Mouse (Mus musculus) forebrain, embryonic 11.5 days (tissue): ENCODE data around the gene Mtx1. TPM values are rescaled to one million over a fixed set of nuclear protein-coding genes. Genes with fewer than 3 reads are reported as not detected.

Source experiments
- ATAC-seq: fragments of 200-750 bp; cut with Nextera tagmentation; replicated peaks from 2 replicates; pipeline ENCODE4 v1.8.0; 2017; ENCODE audit warnings: moderate TSS enrichment; ENCODE audit not compliant: low FRiP score
- DNase-seq: peaks from one replicate; pipeline ENCODE4 v3.0.0-alpha.2; 2017; ENCODE audit warnings: low spot score
- H3K27ac ChIP-seq: fragments of 300-500 bp; sonication (generic); 2 replicates; pipeline ENCODE4 v1.5.1; 2014; ENCODE audit warnings: low read depth, low read length
- H3K27me3 ChIP-seq: fragments of 300-500 bp; sonication (generic); 2 replicates; pipeline ENCODE4 v1.6.1; 2014; ENCODE audit warnings: mild to moderate bottlenecking, low read length, mixed read lengths; ENCODE audit not compliant: control insufficient read depth, insufficient read depth
- H3K36me3 ChIP-seq: fragments of 300-500 bp; sonication (generic); 2 replicates; pipeline ENCODE4 v1.6.1; 2014; ENCODE audit warnings: mild to moderate bottlenecking, low read length, moderate library complexity, mixed read lengths; ENCODE audit not compliant: control insufficient read depth, insufficient read depth
- H3K4me1 ChIP-seq: fragments of 300-500 bp; sonication (generic); replicated peaks from 2 replicates; pipeline ENCODE4 v1.6.1; 2014; ENCODE audit warnings: low read length, mixed read lengths; ENCODE audit not compliant: control insufficient read depth, insufficient read depth
- H3K4me2 ChIP-seq: fragments of 300-500 bp; sonication (generic); 2 replicates; pipeline ENCODE4 v1.6.1; 2014; ENCODE audit warnings: low read depth, mild to moderate bottlenecking, low read length, moderate library complexity, mixed read lengths; ENCODE audit not compliant: severe bottlenecking
- H3K4me3 ChIP-seq: fragments of 300-500 bp; sonication (generic); 2 replicates; pipeline ENCODE4 v1.5.1; 2014; ENCODE audit warnings: low read depth, low read length
- H3K9ac ChIP-seq: fragments of 300-500 bp; sonication (generic); 2 replicates; pipeline ENCODE4 v1.6.1; 2014; ENCODE audit warnings: low read length
- H3K9me3 ChIP-seq: fragments of 300-500 bp; sonication (generic); 2 replicates; pipeline ENCODE4 v1.6.1; 2016; ENCODE audit warnings: low read length, mixed read lengths; ENCODE audit not compliant: control insufficient read depth
- WGBS: fragments of 180-500 bp; shearing (Covaris S2); extraction: QIAGEN DNeasy Blood & Tissue Kit; methylation state at CpG from one replicate; pipeline ENCODE4 v1.1.7; 2014; 5-methylcytosine and 5-hydroxymethylcytosine counted together
- polyA plus RNA-seq: library from polyadenylated mRNA; unstranded; fragments of >200 nt; fragmentation: Nextera tagmentation; extraction: Ambion mirVana; gene quantifications from 2 replicates; pipeline ENCODE4 v1.2.1, GENCODE M21; 2014

The Mtx1 gene
- polyA plus RNA-seq, 1 experiment from 2014 or later = 194 TPM

DNA sequence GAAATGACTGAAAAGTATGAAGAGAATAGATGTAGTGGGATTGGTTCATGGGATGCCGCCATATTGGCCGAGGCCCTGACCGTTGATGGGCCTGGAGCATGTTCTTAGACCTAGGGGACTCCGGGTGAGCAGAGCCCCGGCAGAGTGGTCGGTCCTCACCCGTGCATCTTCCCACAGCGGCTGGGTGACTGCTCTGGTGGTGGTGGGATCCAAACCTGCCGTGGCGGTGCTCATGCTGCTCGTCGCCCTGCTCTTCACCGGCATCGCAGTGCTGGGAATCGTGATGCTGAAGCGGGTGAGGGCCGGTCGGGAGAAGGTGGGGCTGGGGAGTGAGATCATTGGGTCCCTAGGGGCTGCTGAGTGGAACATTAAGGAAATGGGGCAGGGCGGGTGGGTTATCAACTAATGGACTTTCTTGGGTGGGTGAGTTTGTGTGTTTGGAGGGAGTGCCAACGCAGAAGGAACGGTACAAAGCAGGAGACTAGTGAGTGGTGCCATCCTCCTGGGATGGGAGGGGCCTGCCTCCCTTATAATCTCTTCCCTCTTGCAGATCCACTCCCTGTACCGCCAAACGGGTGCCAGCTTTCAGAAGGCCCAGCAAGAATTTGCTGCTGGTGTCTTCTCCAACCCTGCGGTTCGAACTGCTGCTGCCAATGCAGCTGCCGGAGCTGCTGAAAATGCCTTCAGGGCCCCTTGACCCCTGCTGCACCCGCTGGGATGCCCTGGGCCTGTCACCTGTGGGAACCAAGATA is 45.0 kb downstream of the Mtx1 start:
- ATAC-seq (no peak), DNase-seq (peak; percentile 52)
- Histone ChIP-seq H3K27ac (no peak overlapping the region), H3K4me2 (no peak overlapping the region), H3K9me3 (no peaks in the 10 kb centered on the region), H3K4me1 (peaks cover 21% of the 10 kb centered on the region), H3K9ac (no peak overlapping the region), H3K36me3 (peaks cover 9% of the 10 kb centered on the region; the same call in 1 of the 2 replicates), H3K27me3 (no peaks in the 10 kb centered on the region), H3K4me3 (no peak overlapping the region)
- WGBS = 93% methylated on average over 27 of the region's 27 CpGs

- Histone ChIP-seq H3K4me2 (no peak overlapping the region), H3K27me3 (no peaks in the 10 kb centered on the region), H3K9me3 (no peaks in the 10 kb centered on the region), H3K27ac (no peak overlapping the region), H3K36me3 (peaks cover 22% of the 10 kb centered on the region), H3K4me1 (peaks cover 12% of the 10 kb centered on the region), H3K9ac (no peak overlapping the region), H3K4me3 (no peak overlapping the region)
- DNase-seq (no peak), ATAC-seq (no peak)
- WGBS = 89% methylated on average over 11 of the region's 11 CpGs
These were observed 47.8 kb downstream of the Mtx1 start for GRCm38 (mm10) chr3:89179056-89179455.

GRCm38 (mm10) chr3:89178107-89178385 is 48.8 kb downstream of the Mtx1 start:
- H3K36me3 ChIP-seq = peaks cover 31% of the 10 kb centered on the region
- WGBS = 8% methylated on average over 6 of the region's 6 CpGs

GRCm38 (mm10) chr3:89177242-89178106 is 49.4 kb downstream of the Mtx1 start, which contains the start of gene Scamp3:
TSS of gene Scamp3 (plus strand) at chr3:89177473.
- no peaks in the 10 kb centered on the region for H3K27me3 ChIP-seq
- peak within 1 kb of the TSS; percentile 81 for H3K9ac ChIP-seq
- peaks cover 5% of the 10 kb centered on the region; the same call in 1 of the 2 replicates for H3K4me1 ChIP-seq
- peak; percentile 96 for DNase-seq
- peak; percentile 94 for ATAC-seq
- H3K27ac ChIP-seq = peak within 1 kb of the TSS; percentile 54; the same call in 1 of the 2 replicates
- peaks cover 33% of the 10 kb centered on the region for H3K36me3 ChIP-seq
- under 1% methylated on average over 43 of the region's 43 CpGs for WGBS
- H3K4me2 ChIP-seq = peak within 1 kb of the TSS; percentile 87
- no peaks in the 10 kb centered on the region for H3K9me3 ChIP-seq
- peak within 1 kb of the TSS; percentile 59 for H3K4me3 ChIP-seq

More at GRCm38 (mm10) chr3:89178107-89178385, 48.8 kb downstream of the Mtx1 start:
- Histone ChIP-seq H3K27ac (peak overlapping the region; percentile 54; the same call in 1 of the 2 replicates), H3K4me3 (peak overlapping the region; percentile 59), H3K9me3 (no peaks in the 10 kb centered on the region), H3K4me1 (peaks cover 5% of the 10 kb centered on the region; the same call in 1 of the 2 replicates), H3K9ac (peak overlapping the region; percentile 81), H3K27me3 (no peaks in the 10 kb centered on the region), H3K4me2 (peak overlapping the region; percentile 87)
- ATAC-seq (no peak), DNase-seq (no peak)

- DNase-seq (no peak), ATAC-seq (no peak; the same call in 1 of the 2 replicates)
- WGBS = 87% methylated on average over 7 of the region's 7 CpGs
- Histone ChIP-seq H3K36me3 (peaks cover 33% of the 10 kb centered on the region), H3K27ac (no peak overlapping the region), H3K4me1 (peaks cover 5% of the 10 kb centered on the region; the same call in 1 of the 2 replicates), H3K27me3 (no peaks in the 10 kb centered on the region), H3K4me3 (no peak overlapping the region; the same call in 1 of the 2 replicates), H3K9ac (no peak overlapping the region), H3K9me3 (no peaks in the 10 kb centered on the region), H3K4me2 (no peak overlapping the region)
These were observed 50.5 kb downstream of the Mtx1 start for GRCm38 (mm10) chr3:89176421-89176820.

- no peaks in the 10 kb centered on the region for H3K9me3 ChIP-seq
- peaks cover 5% of the 10 kb centered on the region; the same call in 1 of the 2 replicates for H3K4me1 ChIP-seq
- H3K9ac ChIP-seq = no peak overlapping the region
- peaks cover 32% of the 10 kb centered on the region for H3K36me3 ChIP-seq
- no peaks in the 10 kb centered on the region for H3K27me3 ChIP-seq
- no peak overlapping the region for H3K4me3 ChIP-seq
- no peak overlapping the region for H3K27ac ChIP-seq
- WGBS = 95% methylated on average over 10 of the region's 10 CpGs
- no peak overlapping the region for H3K4me2 ChIP-seq
- DNase-seq (no peak), ATAC-seq (no peak)
These were observed 51.3 kb downstream of the Mtx1 start for GRCm38 (mm10) chr3:89175544-89175943.

GRCm38 (mm10) chr3:89174844-89175243 is 52.0 kb downstream of the Mtx1 start:
- WGBS = 90% methylated on average over 11 of the region's 11 CpGs
- Histone ChIP-seq H3K4me3 (no peak overlapping the region), H3K9ac (no peak overlapping the region), H3K9me3 (no peaks in the 10 kb centered on the region), H3K36me3 (peaks cover 32% of the 10 kb centered on the region), H3K4me2 (no peak overlapping the region), H3K4me1 (peaks cover 5% of the 10 kb centered on the region; the same call in 1 of the 2 replicates), H3K27ac (no peak overlapping the region), H3K27me3 (no peaks in the 10 kb centered on the region)
- ATAC-seq (no peak), DNase-seq (no peak)

- Histone ChIP-seq H3K27ac (no peak overlapping the region), H3K4me1 (peaks cover 17% of the 10 kb centered on the region; the same call in 1 of the 2 replicates), H3K36me3 (peaks cover 23% of the 10 kb centered on the region), H3K9me3 (no peaks in the 10 kb centered on the region), H3K4me3 (no peak overlapping the region), H3K27me3 (no peaks in the 10 kb centered on the region), H3K4me2 (0 out of 2 replicates have a peak overlapping the region, but pooled peaks have one; percentile 5), H3K9ac (no peak overlapping the region)
- DNase-seq (peak; percentile 43), ATAC-seq (no peak)
- 96% methylated on average over 19 of the region's 19 CpGs for WGBS
These were observed 59.9 kb downstream of the Mtx1 start for GRCm38 (mm10) chr3:89166945-89167344.
